Mouse (Mus musculus) heart, embryonic 16.5 days (tissue): ENCODE measurements around the gene Atcay. TPM values are rescaled to one million over a fixed set of nuclear protein-coding genes. Genes with fewer than 3 reads are reported as not detected.

Experiments used
- ATAC-seq: fragments of 200-750 bp; cut with Nextera tagmentation; replicated peaks from 2 replicates; pipeline ENCODE4 v1.8.0; 2017; ENCODE audit warnings: moderate number of reproducible peaks; ENCODE audit not compliant: insufficient read depth, low FRiP score; ENCODE audit errors: extremely low read depth
- H3K27ac ChIP-seq: fragments of 300-500 bp; sonication (generic); 2 replicates; pipeline ENCODE4 v1.5.1; 2014; ENCODE audit warnings: mild to moderate bottlenecking, low read length, control low read depth, moderate library complexity
- H3K27me3 ChIP-seq: fragments of 300-500 bp; sonication (generic); 2 replicates; pipeline ENCODE4 v1.6.1; 2014; ENCODE audit warnings: low read length, mixed read lengths; ENCODE audit not compliant: control insufficient read depth, insufficient read depth
- H3K36me3 ChIP-seq: fragments of 300-500 bp; sonication (generic); 2 replicates; pipeline ENCODE4 v1.6.1; 2014; ENCODE audit not compliant: control insufficient read depth, insufficient read depth
- H3K4me1 ChIP-seq: fragments of 300-500 bp; sonication (generic); 2 replicates; pipeline ENCODE4 v1.6.1; 2014; ENCODE audit warnings: low read length, mixed read lengths; ENCODE audit not compliant: control insufficient read depth, insufficient read depth
- H3K4me2 ChIP-seq: fragments of 300-500 bp; sonication (generic); 2 replicates; pipeline ENCODE4 v1.6.1; 2014; ENCODE audit warnings: low read depth, mild to moderate bottlenecking, control low read depth, low read length
- H3K4me3 ChIP-seq: fragments of 300-500 bp; sonication (generic); 2 replicates; pipeline ENCODE4 v1.5.1; 2014; ENCODE audit warnings: mild to moderate bottlenecking, control low read depth, low read length
- H3K9ac ChIP-seq: fragments of 300-500 bp; sonication (generic); 2 replicates; pipeline ENCODE4 v1.6.1; 2014; ENCODE audit warnings: low read length, control low read depth
- H3K9me3 ChIP-seq: fragments of 300-500 bp; sonication (generic); replicated peaks from 2 replicates; pipeline ENCODE4 v1.6.1; 2016; ENCODE audit warnings: low read length; ENCODE audit not compliant: control insufficient read depth
- WGBS: fragments of 180-500 bp; shearing (Covaris S2); extraction: QIAGEN DNeasy Blood & Tissue Kit; methylation state at CpG from one replicate; pipeline ENCODE4 v1.1.7; 2014; 5-methylcytosine and 5-hydroxymethylcytosine counted together
- polyA plus RNA-seq: library from polyadenylated mRNA; unstranded; fragments of >200 nt; fragmentation: Nextera tagmentation; extraction: Ambion mirVana; gene quantifications from 2 replicates; pipeline ENCODE4 v1.2.1, GENCODE M21; 2015

Atcay gene
- polyA plus RNA-seq, 1 experiment from 2014 or later: 0.33 TPM

- Histone ChIP-seq H3K9ac (peak overlapping the region; percentile 89; the same call in 1 of the 2 replicates), H3K4me3 (no peak overlapping the region; the same call in 1 of the 2 replicates), H3K27me3 (no peaks in the 10 kb centered on the region), H3K9me3 (peaks cover 2% of the 10 kb centered on the region), H3K4me1 (peaks cover 10% of the 10 kb centered on the region), H3K36me3 (peaks cover 16% of the 10 kb centered on the region), H3K27ac (no peak overlapping the region), H3K4me2 (peak overlapping the region; percentile 84)
- 92% methylated on average over 8 of the region's 8 CpGs for WGBS
- no peak for ATAC-seq
Measured at GRCm38 (mm10) chr10:81265540-81265939, 34.9 kb upstream of the Atcay start.

GRCm38 (mm10) chr10:81261025-81261424, 30.4 kb upstream of the Atcay start:
- 85% methylated on average over 4 of the region's 4 CpGs for WGBS
- peaks cover 16% of the 10 kb centered on the region for H3K36me3 ChIP-seq
- no peak overlapping the region for H3K27ac ChIP-seq
- peaks cover 33% of the 10 kb centered on the region for H3K27me3 ChIP-seq
- no peak overlapping the region for H3K9ac ChIP-seq
- peaks cover 11% of the 10 kb centered on the region for H3K4me1 ChIP-seq
- peaks cover 6% of the 10 kb centered on the region for H3K9me3 ChIP-seq
- no peak overlapping the region for H3K4me2 ChIP-seq
- no peak for ATAC-seq
- H3K4me3 ChIP-seq: no peak overlapping the region

GRCm38 (mm10) chr10:81259225-81259884, 28.7 kb upstream of the Atcay start:
- Histone ChIP-seq H3K9ac (no peak overlapping the region), H3K27ac (no peak overlapping the region), H3K36me3 (peaks cover 10% of the 10 kb centered on the region), H3K9me3 (peaks cover 6% of the 10 kb centered on the region), H3K27me3 (peaks cover 40% of the 10 kb centered on the region), H3K4me3 (no peak overlapping the region), H3K4me2 (no peak overlapping the region), H3K4me1 (peaks cover 8% of the 10 kb centered on the region)
- WGBS: 42% methylated on average over 21 of the region's 21 CpGs
- ATAC-seq: no peak

GRCm38 (mm10) chr10:81257158-81258039, 26.8 kb upstream of the Atcay start:
- peaks cover 8% of the 10 kb centered on the region for H3K4me1 ChIP-seq
- no peaks in the 10 kb centered on the region for H3K36me3 ChIP-seq
- peak overlapping the region; percentile 87 for H3K4me2 ChIP-seq
- no peak for ATAC-seq
- no peak overlapping the region for H3K27ac ChIP-seq
- peaks cover 6% of the 10 kb centered on the region for H3K9me3 ChIP-seq
- H3K27me3 ChIP-seq: peaks cover 59% of the 10 kb centered on the region
- H3K9ac ChIP-seq: peak overlapping the region; percentile 66
- H3K4me3 ChIP-seq: peak overlapping the region; percentile 59
- 2% methylated on average over 62 of the region's 62 CpGs for WGBS

GRCm38 (mm10) chr10:81254886-81255285, 24.3 kb upstream of the Atcay start:
- Histone ChIP-seq H3K9me3 (no peaks in the 10 kb centered on the region), H3K9ac (no peak overlapping the region), H3K4me2 (no peak overlapping the region), H3K27me3 (peaks cover 75% of the 10 kb centered on the region), H3K27ac (no peak overlapping the region), H3K4me3 (no peak overlapping the region), H3K36me3 (no peaks in the 10 kb centered on the region), H3K4me1 (peaks cover 8% of the 10 kb centered on the region)
- no peak for ATAC-seq
- 36% methylated on average over 1 of the region's 1 CpGs for WGBS

DNA sequence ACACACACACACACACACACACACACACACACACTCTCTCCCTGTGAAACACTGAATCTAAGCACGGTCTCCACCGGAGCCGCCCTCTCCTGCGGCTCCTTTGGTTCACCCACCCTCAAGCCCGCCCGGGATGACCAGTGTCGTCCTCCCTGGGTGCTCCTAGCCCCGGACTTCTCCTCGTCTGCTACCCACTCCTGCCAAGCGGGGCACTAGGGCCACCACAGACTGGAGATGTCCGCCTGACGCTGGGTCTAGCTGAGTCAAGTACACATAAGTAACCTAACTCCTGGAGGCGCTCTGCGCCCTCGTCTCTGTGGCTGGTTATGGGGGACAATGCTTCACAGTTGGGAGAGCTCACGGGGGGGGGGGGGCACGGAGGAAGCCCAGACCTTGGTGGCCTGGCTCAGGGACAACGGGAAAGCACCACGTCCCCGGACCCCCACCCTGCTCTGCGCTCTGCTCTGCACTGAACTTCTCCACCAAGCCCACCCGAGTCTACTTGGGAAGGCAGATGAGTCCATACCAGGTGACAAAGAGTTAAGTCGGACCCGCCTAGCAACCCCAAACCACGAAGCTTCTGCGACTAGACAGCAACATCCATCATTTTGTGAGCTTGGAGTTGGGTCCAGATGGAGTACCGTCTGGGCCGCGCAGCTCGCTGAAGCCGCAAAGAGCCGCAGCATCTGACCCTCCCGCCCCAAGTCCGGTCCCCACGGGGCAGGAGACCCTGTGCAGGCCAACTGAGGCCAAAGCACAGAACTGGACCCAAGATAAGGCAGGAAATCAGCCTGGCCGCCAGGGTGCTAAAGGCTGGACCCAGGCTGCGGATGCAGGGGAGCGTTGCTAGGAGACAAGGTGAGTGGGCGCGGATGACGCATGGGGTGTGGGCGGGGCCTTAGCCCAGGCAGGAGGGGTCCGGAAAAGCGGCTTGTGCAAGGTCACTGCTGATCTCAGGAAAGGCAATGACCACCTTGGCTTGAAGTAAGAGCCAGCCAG, 22.1 kb upstream of the Atcay start, which contains the start of gene Matk:
Matk (plus strand) TSS at position 512 of the 996 bp plus-strand sequence.
- ATAC-seq: 0 out of 2 replicates have a peak, but pooled peaks have one; percentile 17
- Histone ChIP-seq H3K4me1 (peaks cover 7% of the 10 kb centered on the region), H3K9me3 (no peaks in the 10 kb centered on the region), H3K4me3 (no peak within 1 kb of the TSS), H3K27ac (no peak within 1 kb of the TSS), H3K27me3 (peaks cover 56% of the 10 kb centered on the region), H3K4me2 (no peak within 1 kb of the TSS), H3K9ac (no peak within 1 kb of the TSS), H3K36me3 (no peaks in the 10 kb centered on the region)
- WGBS: 11% methylated on average over 44 of the region's 44 CpGs

DNA sequence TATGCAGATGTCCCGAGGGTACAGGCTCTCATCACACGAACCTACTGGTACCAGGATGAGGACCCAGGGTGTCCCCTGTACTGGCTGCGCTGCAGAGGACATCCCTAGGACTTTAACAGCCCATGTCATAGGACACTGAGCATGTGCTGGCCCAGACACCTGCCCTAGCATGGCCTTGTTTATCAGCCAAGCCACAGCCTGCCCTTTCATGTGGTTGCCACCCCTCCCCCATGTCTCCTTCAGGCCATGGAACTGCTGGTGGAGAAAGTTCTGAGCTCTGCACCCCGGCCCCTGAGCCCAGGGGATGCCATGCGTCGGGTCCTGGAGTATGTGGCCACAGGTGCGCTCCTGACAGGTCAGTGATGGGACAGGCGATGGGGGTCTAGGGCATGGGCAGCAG, 18.8 kb upstream of the Atcay start:
- H3K4me3 ChIP-seq: no peak overlapping the region
- no peak for ATAC-seq
- no peak overlapping the region for H3K4me2 ChIP-seq
- H3K27ac ChIP-seq: no peak overlapping the region
- no peak overlapping the region for H3K9ac ChIP-seq
- no peaks in the 10 kb centered on the region for H3K36me3 ChIP-seq
- peaks cover 36% of the 10 kb centered on the region for H3K27me3 ChIP-seq
- H3K4me1 ChIP-seq: no peaks in the 10 kb centered on the region; the same call in 1 of the 2 replicates
- no peaks in the 10 kb centered on the region for H3K9me3 ChIP-seq
- WGBS: 80% methylated on average over 8 of the region's 8 CpGs

DNA sequence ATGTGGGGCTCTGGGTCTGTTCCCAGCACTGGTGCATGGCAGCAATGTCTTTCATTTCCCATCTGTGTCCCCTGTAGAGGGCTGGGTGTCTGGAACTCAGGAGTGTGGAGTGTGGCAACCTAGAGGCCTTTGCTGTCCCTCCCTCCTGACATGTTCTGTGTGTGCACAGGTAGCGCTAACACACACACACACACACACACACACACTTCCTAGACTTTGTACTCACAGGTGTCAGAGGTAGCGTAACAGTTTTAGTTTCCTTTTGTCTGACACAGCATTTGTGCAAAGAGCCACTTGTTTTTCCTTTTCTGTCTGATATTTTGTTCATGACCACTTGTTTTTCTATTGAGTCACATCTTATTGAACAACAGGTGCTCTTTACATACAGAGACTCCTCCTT, 17.2 kb upstream of the Atcay start:
- no peak for ATAC-seq
- H3K27ac ChIP-seq: no peak overlapping the region
- H3K27me3 ChIP-seq: peaks cover 21% of the 10 kb centered on the region
- H3K4me2 ChIP-seq: no peak overlapping the region
- H3K36me3 ChIP-seq: no peaks in the 10 kb centered on the region
- H3K9ac ChIP-seq: no peak overlapping the region
- H3K4me3 ChIP-seq: no peak overlapping the region
- WGBS: 81% methylated on average over 2 of the region's 2 CpGs
- H3K9me3 ChIP-seq: no peaks in the 10 kb centered on the region
- no peaks in the 10 kb centered on the region; the same call in 1 of the 2 replicates for H3K4me1 ChIP-seq
